Mouse (Mus musculus): ENCODE data around the gene Rgl1. TPM values are rescaled to one million over a fixed set of nuclear protein-coding genes. Genes with fewer than 3 reads are reported as not detected.
A peak's percentile ranks its signal among the peaks of the same experiment; 100 is the strongest.

The Rgl1 gene
- polyA plus RNA-seq, 3 experiments from 2014 or later, result 0.74 to 0.94 TPM; not detected in 1

DNA sequence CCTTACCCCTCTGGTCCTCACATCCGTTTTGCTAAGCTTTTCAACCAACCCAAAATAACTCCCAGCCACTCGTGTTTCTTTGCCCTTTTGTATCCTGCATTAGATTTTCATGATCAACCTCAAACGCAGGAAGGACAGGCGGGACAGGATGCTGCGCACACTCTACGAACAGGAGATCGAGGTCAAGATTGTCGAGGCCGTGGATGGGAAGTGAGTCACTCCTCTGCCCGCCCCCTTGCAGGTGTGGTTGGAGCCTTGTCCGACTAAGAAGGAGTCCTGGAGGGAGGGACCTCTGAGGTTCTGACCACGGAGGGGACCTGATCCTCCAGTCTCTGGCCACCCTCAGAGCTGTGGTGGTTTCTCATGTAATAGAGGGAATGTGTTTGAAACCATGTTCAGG lies 266.3 kb downstream of the Rgl1 start:
- ATAC-seq, result peak; percentile 21

DNA sequence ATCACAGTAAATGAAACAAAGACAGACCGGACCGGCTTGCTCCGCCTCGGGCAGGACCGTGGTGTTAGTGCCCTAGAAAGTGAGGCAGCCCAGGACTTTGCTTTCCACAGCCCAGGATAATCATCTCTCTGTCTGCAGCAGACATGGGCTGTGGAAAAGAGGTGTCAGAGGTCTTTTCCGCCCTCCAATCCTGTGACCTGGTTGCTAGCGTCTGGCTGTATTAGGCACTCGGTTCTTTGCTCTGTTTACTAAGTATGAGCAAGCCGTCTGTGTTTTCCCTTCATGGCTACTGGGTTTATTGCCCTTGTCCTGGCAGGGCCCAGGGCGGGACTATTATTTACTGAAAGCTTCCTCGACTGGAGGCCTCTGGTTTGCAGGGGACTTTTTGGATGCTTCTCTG lies 268.6 kb downstream of the Rgl1 start:
- no peak for ATAC-seq

- no peak for ATAC-seq
Measured at GRCm38 (mm10) chr1:152496831-152497230, 269.3 kb downstream of the Rgl1 start.

- ATAC-seq, result no peak
Measured at GRCm38 (mm10) chr1:152492258-152492657, 273.9 kb downstream of the Rgl1 start.

DNA sequence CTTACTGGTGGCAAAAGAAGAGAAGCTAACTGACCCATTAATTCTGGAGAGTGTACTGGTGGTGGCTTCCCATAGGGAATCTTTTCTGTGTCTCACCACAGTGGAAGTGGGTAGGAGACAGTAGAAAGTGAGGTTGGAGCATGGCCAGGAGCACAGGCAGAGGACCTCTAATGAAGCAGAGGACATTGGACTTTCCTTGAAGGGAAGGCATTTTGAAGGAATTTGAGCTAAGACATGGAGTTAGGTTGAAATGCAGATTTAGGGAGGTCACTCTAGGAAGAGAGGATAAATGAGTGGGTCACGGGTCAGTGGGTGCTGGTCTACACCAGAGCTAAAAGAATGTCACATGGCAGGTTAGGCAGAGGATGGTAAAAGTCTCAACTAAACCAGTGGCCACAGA lies 275.3 kb downstream of the Rgl1 start:
- no peak for ATAC-seq

DNA sequence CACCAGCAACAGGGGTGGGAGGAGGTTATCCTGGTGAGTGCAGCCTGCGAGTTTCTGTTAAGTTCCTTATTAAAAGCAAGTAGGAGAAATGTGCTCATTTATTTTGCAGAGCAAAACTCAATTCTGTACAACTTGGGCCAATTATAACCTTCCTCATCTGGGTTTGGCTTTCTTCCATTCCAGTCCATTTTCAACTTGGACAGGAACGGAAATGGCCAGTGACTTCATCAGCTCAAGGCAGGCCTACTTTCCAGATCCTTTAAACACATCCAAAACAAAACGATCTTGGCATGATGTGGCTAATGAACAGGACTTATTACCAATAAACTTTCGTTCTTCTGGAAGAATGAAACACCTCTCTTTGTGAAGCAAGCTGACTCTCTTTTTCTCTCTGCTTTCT lies 290.0 kb downstream of the Rgl1 start:
- ATAC-seq, result no peak

DNA sequence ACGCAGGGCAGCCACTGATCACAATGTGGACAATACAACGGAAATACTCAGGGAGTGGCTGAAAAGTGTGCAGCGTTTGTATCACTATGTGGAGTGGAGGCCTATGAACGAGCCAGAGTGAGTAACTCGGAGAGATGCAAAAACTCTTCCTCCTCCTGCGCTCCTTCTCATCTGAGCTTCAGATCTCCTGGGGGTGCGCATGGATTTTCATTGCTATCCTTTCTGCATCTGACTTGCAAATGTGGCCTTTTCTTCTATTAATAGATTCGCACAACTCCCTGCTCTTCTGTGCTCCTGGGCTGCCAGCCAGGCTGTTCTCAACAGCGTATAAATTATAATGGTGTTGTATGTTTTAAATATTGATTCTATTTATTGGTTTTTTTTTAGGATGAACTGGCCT lies 297.7 kb downstream of the Rgl1 start:
- no peak for ATAC-seq

Other genes starting within 250 kb of the Rgl1 start
- not detected for gene Apobec4, start 15.8 kb downstream of the Rgl1 start, polyA plus RNA-seq (2017; shearing (Covaris generic))
- 100 to 1,000 TPM; 480 to 854 (median 552) TPM for gene Arpc5, start 191 bp upstream of the Rgl1 start, polyA plus RNA-seq (2017; shearing (Covaris generic))
- gene Ncf2, start 33.8 kb upstream of the Rgl1 start, polyA plus RNA-seq (2017; shearing (Covaris generic)), result 1 to 10 TPM; 2.4 to 5.4 (median 2.8) TPM
- gene Smg7, start 136.3 kb upstream of the Rgl1 start, polyA plus RNA-seq (2017; shearing (Covaris generic)), result 10 to 100 TPM; 34.6 to 43.5 (median 38.8) TPM
- gene Nmnat2, start 188.6 kb upstream of the Rgl1 start, polyA plus RNA-seq (2017; shearing (Covaris generic)), result 1 to 10 TPM in 2 of 3 experiments, under 1 TPM in 1; 0.34 to 4.1 (median 1.1) TPM

All from inflammation-experienced regulatory T-cells, adult 6 months (primary cell).